Mouse (Mus musculus) forebrain, embryonic 12.5 days (tissue): ENCODE results near the gene Msh3. TPM values are rescaled to one million over a fixed set of nuclear protein-coding genes. Genes with fewer than 3 reads are reported as not detected.
"Not testable (repeated sequence)": the region's sequence is repeated elsewhere in the genome, so short reads cannot be mapped to it uniquely, and the experiment has no call there.

Experiments used
- ATAC-seq: fragments of 200-750 bp; cut with Nextera tagmentation; 2 replicates; pipeline ENCODE4 v1.8.0; 2017; ENCODE audit warnings: moderate TSS enrichment; ENCODE audit not compliant: low FRiP score
- H3K27ac ChIP-seq: fragments of 300-500 bp; sonication (generic); 2 replicates; pipeline ENCODE4 v1.5.1; 2016; ENCODE audit warnings: mild to moderate bottlenecking
- H3K27me3 ChIP-seq: fragments of 300-500 bp; sonication (generic); 2 replicates; pipeline ENCODE4 v1.6.1; 2016; ENCODE audit warnings: mild to moderate bottlenecking
- H3K36me3 ChIP-seq: fragments of 300-500 bp; sonication (generic); replicated peaks from 2 replicates; pipeline ENCODE4 v1.6.1; 2016; ENCODE audit warnings: mild to moderate bottlenecking
- H3K4me1 ChIP-seq: fragments of 300-500 bp; sonication (generic); 2 replicates; pipeline ENCODE4 v1.6.1; 2016
- H3K4me2 ChIP-seq: fragments of 300-500 bp; sonication (generic); 2 replicates; pipeline ENCODE4 v1.6.1; 2016; ENCODE audit warnings: mild to moderate bottlenecking, moderate library complexity
- H3K4me3 ChIP-seq: fragments of 300-500 bp; sonication (generic); replicated peaks from 2 replicates; pipeline ENCODE4 v1.5.1; 2016; ENCODE audit warnings: mild to moderate bottlenecking
- H3K9ac ChIP-seq: fragments of 300-500 bp; sonication (generic); 2 replicates; pipeline ENCODE4 v1.6.1; 2016; ENCODE audit warnings: mild to moderate bottlenecking
- H3K9me3 ChIP-seq: fragments of 300-500 bp; sonication (generic); 2 replicates; pipeline ENCODE4 v1.6.1; 2016
- WGBS: fragments of 180-500 bp; shearing (Covaris S2); methylation state at CpG from one replicate; pipeline ENCODE4 v1.1.7; 2016; 5-methylcytosine and 5-hydroxymethylcytosine counted together
- polyA plus RNA-seq: library from polyadenylated mRNA; unstranded; fragments of >200 nt; fragmentation: Nextera tagmentation; extraction: Ambion mirVana; gene quantifications from 2 replicates; pipeline ENCODE4 v1.2.1, GENCODE M21; 2016

Gene Msh3
- polyA plus RNA-seq: 36.0 and 38.1 TPM in 2 replicates

GRCm38 (mm10) chr13:92354456-92355271 lies at the start of gene Msh3, which contains the start of gene Dhfr:
Gene Msh3 (minus strand): TSS chr13:92355003.
Gene Dhfr (plus strand): TSS chr13:92354726.
- Histone ChIP-seq H3K4me2 (peak within 1 kb of the TSS; percentile 91), H3K27ac (peak within 1 kb of the TSS; percentile 92), H3K4me3 (peak within 1 kb of the TSS; percentile 69), H3K4me1 (peaks cover 17% of the 10 kb centered on the region), H3K36me3 (peaks cover 30% of the 10 kb centered on the region), H3K9ac (peak within 1 kb of the TSS; percentile 73), H3K9me3 (no peaks in the 10 kb centered on the region), H3K27me3 (no peaks in the 10 kb centered on the region)
- under 1% methylated on average over 75 of the region's 76 CpGs for WGBS
- ATAC-seq: peak; percentile 95

- Histone ChIP-seq H3K9ac (no peak overlapping the region), H3K4me3 (no peak overlapping the region), H3K27ac (no peak overlapping the region), H3K9me3 (no peaks in the 10 kb centered on the region), H3K4me1 (no peaks in the 10 kb centered on the region), H3K36me3 (no peaks in the 10 kb centered on the region), H3K4me2 (no peak overlapping the region), H3K27me3 (no peaks in the 10 kb centered on the region)
- WGBS: 84% methylated on average over 3 of the region's 3 CpGs
- ATAC-seq: no peak
Measured at GRCm38 (mm10) chr13:92403496-92403895, 48.7 kb upstream of the Msh3 start.

DNA sequence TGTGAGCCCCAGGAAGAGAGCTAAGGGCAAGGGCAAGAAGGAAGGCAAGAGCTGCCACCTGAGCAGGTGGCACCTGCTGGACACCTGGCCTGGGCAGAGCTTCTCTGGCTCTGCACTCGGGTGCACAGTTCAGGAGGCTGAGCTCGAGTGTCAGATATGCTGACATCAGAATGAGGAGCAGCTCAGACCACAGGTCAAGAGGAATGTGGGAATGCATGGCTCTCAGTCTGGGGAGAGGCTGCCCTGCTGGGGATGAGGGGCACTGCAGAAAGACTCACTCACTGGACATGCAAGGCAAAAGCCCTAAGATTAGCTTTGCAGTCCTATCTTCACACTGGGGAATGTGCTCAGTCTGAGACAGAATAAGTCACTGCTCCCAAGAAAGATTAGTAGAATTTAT lies 47.3 kb upstream of the Msh3 start:
- 74% methylated on average over 2 of the region's 2 CpGs for WGBS
- H3K36me3 ChIP-seq: no peaks in the 10 kb centered on the region
- no peak overlapping the region for H3K4me3 ChIP-seq
- H3K27me3 ChIP-seq: no peaks in the 10 kb centered on the region
- H3K4me2 ChIP-seq: no peak overlapping the region
- no peak overlapping the region for H3K9ac ChIP-seq
- H3K9me3 ChIP-seq: no peaks in the 10 kb centered on the region
- ATAC-seq: no peak
- no peaks in the 10 kb centered on the region for H3K4me1 ChIP-seq
- no peak overlapping the region for H3K27ac ChIP-seq

DNA sequence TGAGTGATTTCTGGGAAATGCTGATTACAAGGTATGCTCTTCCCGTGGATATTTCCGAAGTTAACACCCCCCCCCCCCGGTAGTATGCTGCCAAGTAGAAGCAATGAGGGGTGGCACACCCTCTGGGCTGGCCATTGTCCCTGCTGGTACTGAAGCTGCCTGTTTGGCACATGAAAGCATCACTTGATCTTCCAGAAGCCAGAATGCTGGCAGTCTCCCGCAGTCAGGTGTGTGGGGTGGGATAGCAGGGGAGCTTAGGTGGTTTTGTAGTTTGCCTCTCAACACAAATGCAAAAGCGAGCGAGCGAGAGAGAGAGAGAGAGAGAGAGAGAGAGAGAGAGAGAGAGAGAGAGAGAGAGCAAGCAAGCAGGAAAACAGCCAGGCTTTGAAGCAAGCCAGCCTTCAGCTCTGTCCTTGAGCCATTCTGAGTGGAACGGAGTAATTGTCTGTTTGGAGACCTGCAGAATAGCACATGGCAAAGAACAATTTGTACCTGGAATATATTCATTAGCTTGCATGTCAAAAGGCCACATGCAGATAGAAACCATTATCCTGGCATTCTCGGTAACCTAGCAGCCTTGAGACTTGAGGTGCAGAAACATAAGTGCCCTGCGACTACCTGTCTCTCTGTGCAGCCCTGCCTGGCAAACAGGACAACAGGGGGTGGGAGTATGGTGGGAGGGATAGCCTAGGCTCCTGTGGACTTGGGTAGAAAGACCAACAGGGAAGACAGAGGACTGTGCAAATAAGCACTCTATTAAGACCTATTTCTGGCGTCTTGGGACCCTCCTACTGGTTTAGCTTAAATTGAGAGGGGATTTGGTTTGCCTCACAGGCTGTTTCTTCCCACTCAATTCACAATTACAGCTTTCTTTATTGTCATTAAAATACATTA lies 43.9 kb upstream of the Msh3 start:
- ATAC-seq: no peak
- Histone ChIP-seq H3K9ac (no peak overlapping the region), H3K4me3 (no peak overlapping the region), H3K36me3 (no peaks in the 10 kb centered on the region), H3K4me1 (no peaks in the 10 kb centered on the region), H3K4me2 (no peak overlapping the region), H3K27me3 (no peaks in the 10 kb centered on the region), H3K9me3 (no peaks in the 10 kb centered on the region), H3K27ac (no peak overlapping the region)
- 76% methylated on average over 11 of the region's 11 CpGs for WGBS

DNA sequence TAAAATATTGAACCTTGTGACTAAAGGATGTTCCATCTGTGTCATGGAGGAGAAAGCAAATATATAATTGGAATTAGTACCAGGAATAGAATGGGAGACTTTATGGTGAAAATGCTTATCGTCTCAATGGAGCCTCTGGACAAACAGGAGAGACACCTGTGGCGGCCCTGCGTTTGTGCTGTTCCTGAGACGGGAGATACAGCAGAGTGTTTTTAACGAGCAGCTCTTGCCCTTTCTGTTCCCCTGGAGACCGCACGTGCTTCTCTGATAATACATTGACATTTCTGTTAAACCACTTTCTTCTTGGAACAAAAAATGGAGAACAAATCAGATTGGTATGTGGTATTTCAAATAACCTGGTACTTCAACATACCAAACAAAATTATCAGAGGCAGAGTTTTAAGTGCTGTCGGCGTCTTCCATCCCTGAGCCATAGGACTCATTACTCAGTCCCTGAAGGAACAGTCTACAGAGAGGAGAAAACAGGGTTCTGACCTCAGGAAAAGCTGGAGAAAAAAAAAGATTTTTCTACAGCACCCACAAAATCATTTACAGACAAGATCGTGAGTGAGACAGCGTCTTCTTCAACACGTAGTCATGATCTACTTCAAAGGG lies 38.4 kb upstream of the Msh3 start:
- ATAC-seq: no peak
- H3K9ac ChIP-seq: no peak overlapping the region
- H3K27me3 ChIP-seq: no peaks in the 10 kb centered on the region
- no peaks in the 10 kb centered on the region for H3K9me3 ChIP-seq
- WGBS: 77% methylated on average over 12 of the region's 12 CpGs
- H3K27ac ChIP-seq: no peak overlapping the region
- H3K4me1 ChIP-seq: no peaks in the 10 kb centered on the region
- no peaks in the 10 kb centered on the region for H3K36me3 ChIP-seq
- no peak overlapping the region for H3K4me2 ChIP-seq
- H3K4me3 ChIP-seq: no peak overlapping the region

DNA sequence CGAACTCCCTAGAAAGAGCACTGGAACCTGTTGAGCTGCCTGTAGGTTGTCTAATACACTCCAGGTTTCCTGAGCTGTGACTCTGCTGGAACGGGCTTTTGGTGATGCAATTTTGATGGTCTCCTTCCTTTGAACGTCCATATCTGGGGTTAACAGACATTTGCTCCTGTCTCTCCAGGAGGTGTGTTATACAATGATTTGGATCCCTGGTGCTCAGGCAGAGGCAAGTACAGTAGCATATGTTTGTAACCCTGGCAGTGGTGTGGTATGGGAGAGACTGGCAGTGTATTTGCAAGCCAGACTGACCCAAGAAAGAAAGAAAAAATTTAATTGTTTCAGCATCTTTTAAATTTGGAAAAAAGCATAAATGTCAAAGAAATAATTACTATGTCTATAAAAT lies 32.6 kb upstream of the Msh3 start:
- Histone ChIP-seq H3K9ac (no peak overlapping the region), H3K36me3 (peaks cover 25% of the 10 kb centered on the region), H3K27me3 (no peaks in the 10 kb centered on the region), H3K9me3 (no peaks in the 10 kb centered on the region), H3K4me1 (no peaks in the 10 kb centered on the region), H3K27ac (no peak overlapping the region), H3K4me3 (no peak overlapping the region), H3K4me2 (no peak overlapping the region)
- 95% methylated on average over 3 of the region's 3 CpGs for WGBS
- ATAC-seq: no peak

GRCm38 (mm10) chr13:92371466-92371865 lies 16.7 kb upstream of the Msh3 start:
- H3K4me1 ChIP-seq, H3K27ac ChIP-seq, H3K9ac ChIP-seq, ATAC-seq, H3K4me3 ChIP-seq, H3K4me2 ChIP-seq, H3K27me3 ChIP-seq, H3K9me3 ChIP-seq: not testable (repeated sequence)
- peaks cover 57% of the 10 kb centered on the region for H3K36me3 ChIP-seq
- 90% methylated on average over 6 of the region's 6 CpGs for WGBS

DNA sequence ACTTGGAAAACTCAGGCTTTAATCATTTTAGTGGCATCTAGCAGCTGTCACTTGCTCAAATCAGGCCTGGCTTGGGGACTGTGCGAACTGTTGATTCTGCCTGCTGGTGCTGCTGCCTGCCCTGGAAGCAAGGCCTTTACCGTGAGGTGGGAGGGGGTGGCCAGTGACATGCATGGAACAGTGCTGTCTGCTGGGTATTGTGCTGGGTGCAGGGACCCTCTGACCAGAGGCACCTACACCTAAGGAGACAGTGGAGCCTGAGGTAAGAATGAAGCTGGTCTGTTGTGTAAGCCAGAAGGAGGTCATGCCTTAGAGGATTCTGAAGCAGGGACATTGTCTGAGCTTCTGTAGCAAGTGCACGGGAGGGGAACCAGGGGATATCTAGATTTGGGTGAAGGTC lies 16.0 kb upstream of the Msh3 start:
- peaks cover 53% of the 10 kb centered on the region for H3K36me3 ChIP-seq
- no peak for ATAC-seq
- WGBS: 89% methylated on average over 3 of the region's 3 CpGs

GRCm38 (mm10) chr13:92365312-92365711 lies 10.5 kb upstream of the Msh3 start:
- Histone ChIP-seq H3K36me3 (peaks cover 55% of the 10 kb centered on the region), H3K9ac (no peak overlapping the region), H3K4me1 (no peaks in the 10 kb centered on the region), H3K27ac (no peak overlapping the region), H3K27me3 (no peaks in the 10 kb centered on the region), H3K9me3 (no peaks in the 10 kb centered on the region), H3K4me3 (no peak overlapping the region), H3K4me2 (no peak overlapping the region)
- ATAC-seq: no peak
- 82% methylated on average over 4 of the region's 4 CpGs for WGBS

More for the DNA sequence above, 16.0 kb upstream of the Msh3 start:
- Histone ChIP-seq H3K27me3 (no peaks in the 10 kb centered on the region), H3K4me1 (no peaks in the 10 kb centered on the region), H3K27ac (no peak overlapping the region), H3K9me3 (no peaks in the 10 kb centered on the region), H3K4me2 (no peak overlapping the region), H3K4me3 (no peak overlapping the region), H3K9ac (no peak overlapping the region)

DNA sequence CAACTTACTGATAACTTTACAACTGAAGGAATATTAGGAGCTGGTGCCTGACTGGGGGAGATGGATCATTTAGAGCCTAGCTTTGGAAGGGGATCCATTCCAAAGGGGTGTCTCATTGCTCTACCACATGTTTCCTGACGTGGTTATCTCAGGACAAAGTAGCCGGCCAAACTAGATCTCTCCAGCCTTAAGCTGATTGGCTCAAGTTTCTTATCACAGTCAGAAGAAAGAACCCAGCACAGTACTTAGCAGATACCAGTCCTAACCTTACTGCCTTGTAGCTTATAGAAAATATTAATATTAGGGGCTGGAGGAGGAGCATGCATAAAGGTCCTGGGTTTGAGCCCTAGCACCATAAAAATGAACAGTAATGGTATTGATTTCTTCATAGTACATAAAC lies 6.8 kb upstream of the Msh3 start:
- no peak for ATAC-seq
- 95% methylated on average over 2 of the region's 2 CpGs for WGBS

GRCm38 (mm10) chr13:92357644-92358043 lies 2.8 kb upstream of the Msh3 start:
- no peak overlapping the region for H3K9ac ChIP-seq
- no peaks in the 10 kb centered on the region for H3K9me3 ChIP-seq
- H3K4me1 ChIP-seq: peaks cover 17% of the 10 kb centered on the region
- no peak overlapping the region for H3K4me3 ChIP-seq
- no peaks in the 10 kb centered on the region for H3K27me3 ChIP-seq
- ATAC-seq: no peak
- peaks cover 38% of the 10 kb centered on the region for H3K36me3 ChIP-seq
- H3K27ac ChIP-seq: no peak overlapping the region
- H3K4me2 ChIP-seq: no peak overlapping the region
- WGBS: 71% methylated on average over 2 of the region's 2 CpGs

More for the DNA sequence above, 6.8 kb upstream of the Msh3 start:
- H3K27me3 ChIP-seq: no peaks in the 10 kb centered on the region
- H3K4me1 ChIP-seq: peaks cover 2% of the 10 kb centered on the region
- H3K4me3 ChIP-seq: no peak overlapping the region
- no peaks in the 10 kb centered on the region for H3K9me3 ChIP-seq
- no peak overlapping the region for H3K4me2 ChIP-seq
- H3K36me3 ChIP-seq: peaks cover 44% of the 10 kb centered on the region
- H3K27ac ChIP-seq: no peak overlapping the region
- no peak overlapping the region for H3K9ac ChIP-seq

GRCm38 (mm10) chr13:92356376-92356775 lies 1.6 kb upstream of the Msh3 start:
- Histone ChIP-seq H3K9me3 (no peaks in the 10 kb centered on the region), H3K4me3 (peak overlapping the region; percentile 69), H3K4me2 (peak overlapping the region; percentile 91), H3K9ac (peak overlapping the region; percentile 73; the same call in 1 of the 2 replicates), H3K36me3 (peaks cover 35% of the 10 kb centered on the region), H3K27me3 (no peaks in the 10 kb centered on the region), H3K4me1 (peaks cover 17% of the 10 kb centered on the region), H3K27ac (no peak overlapping the region)
- 69% methylated on average over 7 of the region's 7 CpGs for WGBS
- no peak for ATAC-seq
